Mouse (Mus musculus): ENCODE measurements around the gene Slx4ip. TPM values are rescaled to one million over a fixed set of nuclear protein-coding genes. Genes with fewer than 3 reads are reported as not detected.

Gene Slx4ip
- total and polyA plus RNA-seq, 2 experiments, result 0.18 to 1.8 TPM

- 83% methylated on average over 3 of the region's 3 CpGs for WGBS
- no peak overlapping the region for H3K9ac ChIP-seq (ENCODE audit: low read depth, low read length)
- H3K27me3 ChIP-seq (ENCODE audit: control insufficient read depth, insufficient read depth, low read length), result no peaks in the 10 kb centered on the region
- no peaks in the 10 kb centered on the region for H3K36me3 ChIP-seq (ENCODE audit: control insufficient read depth, insufficient read depth, low read length)
- H3K4me3 ChIP-seq (ENCODE audit: insufficient read depth, low read depth, low read length), result no peak overlapping the region
- TF ChIP-seq POLR2A (IDR thresholded peaks at IDR 0.05; ENCODE audit: extremely low read depth, insufficient read depth, low read length), result no peak
- TF ChIP-seq CTCF (IDR thresholded peaks at IDR 0.05; ENCODE audit: low read depth, low read length), result no peak
- peaks cover 3% of the 10 kb centered on the region; the same call in 1 of the 2 replicates for H3K79me2 ChIP-seq (ENCODE audit: control insufficient read depth, insufficient read depth, low read length)
- no peak overlapping the region for H3K27ac ChIP-seq (replicated peaks; ENCODE audit: insufficient read depth, low read depth, low read length)
- peaks cover 2% of the 10 kb centered on the region for H3K4me1 ChIP-seq (ENCODE audit: control insufficient read depth, insufficient read depth, low read length)
- no peak for DNase-seq (ENCODE audit: extremely low read depth, low read depth, low spot score)
These were observed 22.0 kb downstream of the Slx4ip start for GRCm38 (mm10) chr2:136913021-136913420.

GRCm38 (mm10) chr2:136914334-136914902 lies 23.4 kb downstream of the Slx4ip start:
- Histone ChIP-seq H3K36me3 (ENCODE audit: control insufficient read depth, insufficient read depth, low read length) (no peaks in the 10 kb centered on the region), H3K27me3 (ENCODE audit: control insufficient read depth, insufficient read depth, low read length) (no peaks in the 10 kb centered on the region), H3K27ac (replicated peaks; ENCODE audit: insufficient read depth, low read depth, low read length) (no peak overlapping the region), H3K4me3 (ENCODE audit: insufficient read depth, low read depth, low read length) (no peak overlapping the region), H3K4me1 (ENCODE audit: control insufficient read depth, insufficient read depth, low read length) (peaks cover 2% of the 10 kb centered on the region), H3K9ac (ENCODE audit: low read depth, low read length) (no peak overlapping the region), H3K79me2 (ENCODE audit: control insufficient read depth, insufficient read depth, low read length) (no peaks in the 10 kb centered on the region; the same call in 1 of the 2 replicates)
- WGBS, result 37% methylated on average over 3 of the region's 3 CpGs
- peak; percentile 43 for DNase-seq (ENCODE audit: extremely low read depth, low read depth, low spot score)
- TF ChIP-seq CTCF (IDR thresholded peaks at IDR 0.05; ENCODE audit: low read depth, low read length) (peak; percentile 52), POLR2A (IDR thresholded peaks at IDR 0.05; ENCODE audit: extremely low read depth, insufficient read depth, low read length) (no peak)

GRCm38 (mm10) chr2:136919433-136919832 lies 28.4 kb downstream of the Slx4ip start:
- TF ChIP-seq CTCF (IDR thresholded peaks at IDR 0.05; ENCODE audit: low read depth, low read length), result no peak
- TF ChIP-seq POLR2A (IDR thresholded peaks at IDR 0.05; ENCODE audit: extremely low read depth, insufficient read depth, low read length), result no peak
- H3K79me2 ChIP-seq (ENCODE audit: control insufficient read depth, insufficient read depth, low read length), result peaks cover 4% of the 10 kb centered on the region; the same call in 1 of the 2 replicates
- no peaks in the 10 kb centered on the region for H3K27me3 ChIP-seq (ENCODE audit: control insufficient read depth, insufficient read depth, low read length)
- H3K4me1 ChIP-seq (ENCODE audit: control insufficient read depth, insufficient read depth, low read length), result peaks cover 2% of the 10 kb centered on the region
- no peak for DNase-seq (ENCODE audit: extremely low read depth, low read depth, low spot score)
- H3K27ac ChIP-seq (replicated peaks; ENCODE audit: insufficient read depth, low read depth, low read length), result no peak overlapping the region
- H3K9ac ChIP-seq (ENCODE audit: low read depth, low read length), result no peak overlapping the region
- no peak overlapping the region for H3K4me3 ChIP-seq (ENCODE audit: insufficient read depth, low read depth, low read length)
- no peaks in the 10 kb centered on the region for H3K36me3 ChIP-seq (ENCODE audit: control insufficient read depth, insufficient read depth, low read length)
- WGBS, result 100% methylated on average over 1 of the region's 1 CpGs

GRCm38 (mm10) chr2:136920257-136920993 lies 29.4 kb downstream of the Slx4ip start:
- no peak for DNase-seq (ENCODE audit: extremely low read depth, low read depth, low spot score)
- WGBS, result 77% methylated on average over 3 of the region's 3 CpGs
- peaks cover 4% of the 10 kb centered on the region; the same call in 1 of the 2 replicates for H3K79me2 ChIP-seq (ENCODE audit: control insufficient read depth, insufficient read depth, low read length)
- H3K4me3 ChIP-seq (ENCODE audit: insufficient read depth, low read depth, low read length), result no peak overlapping the region
- no peak overlapping the region for H3K27ac ChIP-seq (replicated peaks; ENCODE audit: insufficient read depth, low read depth, low read length)
- peaks cover 2% of the 10 kb centered on the region for H3K4me1 ChIP-seq (ENCODE audit: control insufficient read depth, insufficient read depth, low read length)
- H3K36me3 ChIP-seq (ENCODE audit: control insufficient read depth, insufficient read depth, low read length), result no peaks in the 10 kb centered on the region
- no peak overlapping the region for H3K9ac ChIP-seq (ENCODE audit: low read depth, low read length)
- no peaks in the 10 kb centered on the region for H3K27me3 ChIP-seq (ENCODE audit: control insufficient read depth, insufficient read depth, low read length)
- no peak for TF ChIP-seq CTCF (IDR thresholded peaks at IDR 0.05; ENCODE audit: low read depth, low read length)
- no peak for TF ChIP-seq POLR2A (IDR thresholded peaks at IDR 0.05; ENCODE audit: extremely low read depth, insufficient read depth, low read length)

GRCm38 (mm10) chr2:136921003-136921408 lies 30.0 kb downstream of the Slx4ip start:
- TF ChIP-seq CTCF (IDR thresholded peaks at IDR 0.05; ENCODE audit: low read depth, low read length) (no peak), POLR2A (IDR thresholded peaks at IDR 0.05; ENCODE audit: extremely low read depth, insufficient read depth, low read length) (no peak)
- no peaks in the 10 kb centered on the region for H3K27me3 ChIP-seq (ENCODE audit: control insufficient read depth, insufficient read depth, low read length)
- no peak for DNase-seq (ENCODE audit: extremely low read depth, low read depth, low spot score)
- H3K27ac ChIP-seq (replicated peaks; ENCODE audit: insufficient read depth, low read depth, low read length), result no peak overlapping the region
- H3K4me3 ChIP-seq (ENCODE audit: insufficient read depth, low read depth, low read length), result no peak overlapping the region
- 78% methylated on average over 4 of the region's 4 CpGs for WGBS
- no peak overlapping the region for H3K9ac ChIP-seq (ENCODE audit: low read depth, low read length)
- peaks cover 4% of the 10 kb centered on the region; the same call in 1 of the 2 replicates for H3K79me2 ChIP-seq (ENCODE audit: control insufficient read depth, insufficient read depth, low read length)
- peaks cover 2% of the 10 kb centered on the region for H3K4me1 ChIP-seq (ENCODE audit: control insufficient read depth, insufficient read depth, low read length)
- no peaks in the 10 kb centered on the region for H3K36me3 ChIP-seq (ENCODE audit: control insufficient read depth, insufficient read depth, low read length)

Data from liver, adult 2 months (tissue).